Mouse (Mus musculus): Measurements from ENCODE around the gene Mlycd. TPM values are rescaled to one million over a fixed set of nuclear protein-coding genes. Genes with fewer than 3 reads are reported as not detected.

The Mlycd gene
- polyA plus RNA-seq, 1 experiment = 23.1 TPM

GRCm38 (mm10) chr8:119399255-119399654, 4.6 kb downstream of the Mlycd start:
- Histone ChIP-seq H3K79me2 (ENCODE audit: control insufficient read depth, insufficient read depth) (no peaks in the 10 kb centered on the region), H3ac (ENCODE audit: control insufficient read depth, insufficient read length) (no peak overlapping the region), H3K27me3 (ENCODE audit: control insufficient read depth, insufficient read depth, insufficient read length) (no peaks in the 10 kb centered on the region), H3K36me3 (ENCODE audit: control insufficient read depth, insufficient read depth) (no peaks in the 10 kb centered on the region), H3K4me2 (ENCODE audit: low read depth) (peak overlapping the region; percentile 38), H3K4me3 (no peak overlapping the region)
- TF ChIP-seq MYOD1 (IDR thresholded peaks at IDR 0.05; ENCODE audit: control insufficient read depth in 1 of 3, insufficient read length in 2 of 3, low read depth in 2 of 3) (peak in 2 of 3 experiments; percentile 9 to 92), MYOG (IDR thresholded peaks at IDR 0.05; ENCODE audit: control insufficient read depth in 1 of 3, insufficient read depth in 1 of 3, insufficient read length in 2 of 3, low read depth in 2 of 3) (peak; percentile 42 to 85 (median 84)), E2F4 (IDR thresholded peaks at IDR 0.05; ENCODE audit: insufficient read depth) (no peak)

- H3K36me3 ChIP-seq (ENCODE audit: control insufficient read depth, insufficient read depth) = no peaks in the 10 kb centered on the region
- no peak overlapping the region for H3ac ChIP-seq (ENCODE audit: control insufficient read depth, insufficient read length)
- no peak overlapping the region for H3K4me3 ChIP-seq
- H3K27me3 ChIP-seq (ENCODE audit: control insufficient read depth, insufficient read depth, insufficient read length) = no peaks in the 10 kb centered on the region
- peak overlapping the region; percentile 38 for H3K4me2 ChIP-seq (ENCODE audit: low read depth)
- no peaks in the 10 kb centered on the region for H3K79me2 ChIP-seq (ENCODE audit: control insufficient read depth, insufficient read depth)
- TF ChIP-seq MYOG (IDR thresholded peaks at IDR 0.05; ENCODE audit: control insufficient read depth in 1 of 3, insufficient read depth in 1 of 3, insufficient read length in 2 of 3, low read depth in 2 of 3) (peak in 1 of 3 experiments; percentile 62), E2F4 (IDR thresholded peaks at IDR 0.05; ENCODE audit: insufficient read depth) (no peak), MYOD1 (IDR thresholded peaks at IDR 0.05; ENCODE audit: control insufficient read depth in 1 of 3, insufficient read length in 2 of 3, low read depth in 2 of 3) (peak in 1 of 3 experiments; percentile 74), REST (IDR thresholded peaks at IDR 0.05; ENCODE audit: insufficient read depth, insufficient read length) (no peak)
These were observed 5.5 kb downstream of the Mlycd start for GRCm38 (mm10) chr8:119400122-119400671.

GRCm38 (mm10) chr8:119400904-119401303, 6.2 kb downstream of the Mlycd start:
- TF ChIP-seq E2F4 (IDR thresholded peaks at IDR 0.05; ENCODE audit: insufficient read depth) (no peak), POLR2A (IDR thresholded peaks at IDR 0.05; ENCODE audit: insufficient read length, low read depth) (no peak), TCF3 (IDR thresholded peaks at IDR 0.05; ENCODE audit: insufficient read length, low read depth) (no peak), CEBPB (IDR thresholded peaks at IDR 0.05; ENCODE audit: insufficient read depth, poor library complexity, severe bottlenecking) (no peak), SRF (IDR thresholded peaks at IDR 0.05; ENCODE audit: control insufficient read depth, insufficient read length, low read depth) (no peak), MYOD1 (IDR thresholded peaks at IDR 0.05; ENCODE audit: control insufficient read depth in 1 of 3, insufficient read length in 2 of 3, low read depth in 2 of 3) (no peak), USF1 (IDR thresholded peaks at IDR 0.05; ENCODE audit: low read depth) (no peak), REST (IDR thresholded peaks at IDR 0.05; ENCODE audit: insufficient read depth, insufficient read length) (no peak), MYOG (IDR thresholded peaks at IDR 0.05; ENCODE audit: control insufficient read depth in 1 of 3, insufficient read depth in 1 of 3, insufficient read length in 2 of 3, low read depth in 2 of 3) (no peak), POLR2AphosphoS2 (IDR thresholded peaks at IDR 0.05; ENCODE audit: insufficient read length, low read depth) (no peak), TCF12 (IDR thresholded peaks at IDR 0.05; ENCODE audit: insufficient read depth, poor library complexity, severe bottlenecking) (no peak), MAX (IDR thresholded peaks at IDR 0.05; ENCODE audit: low read depth) (no peak)
- Histone ChIP-seq H3K79me2 (ENCODE audit: control insufficient read depth, insufficient read depth) (no peaks in the 10 kb centered on the region), H3K4me3 (no peak overlapping the region), H3K27me3 (ENCODE audit: control insufficient read depth, insufficient read depth, insufficient read length) (no peaks in the 10 kb centered on the region), H3K36me3 (ENCODE audit: control insufficient read depth, insufficient read depth) (no peaks in the 10 kb centered on the region), H3ac (ENCODE audit: control insufficient read depth, insufficient read length) (no peak overlapping the region), H3K4me2 (ENCODE audit: low read depth) (no peak overlapping the region)

- Histone ChIP-seq H3K79me2 (ENCODE audit: control insufficient read depth, insufficient read depth) (no peaks in the 10 kb centered on the region), H3K4me2 (ENCODE audit: low read depth) (no peak overlapping the region), H3K36me3 (ENCODE audit: control insufficient read depth, insufficient read depth) (no peaks in the 10 kb centered on the region), H3K27me3 (ENCODE audit: control insufficient read depth, insufficient read depth, insufficient read length) (no peaks in the 10 kb centered on the region), H3ac (ENCODE audit: control insufficient read depth, insufficient read length) (no peak overlapping the region), H3K4me3 (no peak overlapping the region)
- TF ChIP-seq MAX (IDR thresholded peaks at IDR 0.05; ENCODE audit: low read depth) (no peak), TCF3 (IDR thresholded peaks at IDR 0.05; ENCODE audit: insufficient read length, low read depth) (no peak), E2F4 (IDR thresholded peaks at IDR 0.05; ENCODE audit: insufficient read depth) (no peak), SRF (IDR thresholded peaks at IDR 0.05; ENCODE audit: control insufficient read depth, insufficient read length, low read depth) (no peak), MYOD1 (IDR thresholded peaks at IDR 0.05; ENCODE audit: control insufficient read depth in 1 of 3, insufficient read length in 2 of 3, low read depth in 2 of 3) (no peak), REST (IDR thresholded peaks at IDR 0.05; ENCODE audit: insufficient read depth, insufficient read length) (no peak), TCF12 (IDR thresholded peaks at IDR 0.05; ENCODE audit: insufficient read depth, poor library complexity, severe bottlenecking) (no peak), USF1 (IDR thresholded peaks at IDR 0.05; ENCODE audit: low read depth) (no peak), CEBPB (IDR thresholded peaks at IDR 0.05; ENCODE audit: insufficient read depth, poor library complexity, severe bottlenecking) (no peak), MYOG (IDR thresholded peaks at IDR 0.05; ENCODE audit: control insufficient read depth in 1 of 3, insufficient read depth in 1 of 3, insufficient read length in 2 of 3, low read depth in 2 of 3) (no peak), POLR2AphosphoS2 (IDR thresholded peaks at IDR 0.05; ENCODE audit: insufficient read length, low read depth) (no peak), POLR2A (IDR thresholded peaks at IDR 0.05; ENCODE audit: insufficient read length, low read depth) (no peak)
These were observed 9.2 kb downstream of the Mlycd start for GRCm38 (mm10) chr8:119403912-119404311.

- TF ChIP-seq POLR2AphosphoS2 (IDR thresholded peaks at IDR 0.05; ENCODE audit: insufficient read length, low read depth) (no peak), REST (IDR thresholded peaks at IDR 0.05; ENCODE audit: insufficient read depth, insufficient read length) (no peak), TCF12 (IDR thresholded peaks at IDR 0.05; ENCODE audit: insufficient read depth, poor library complexity, severe bottlenecking) (no peak), POLR2A (IDR thresholded peaks at IDR 0.05; ENCODE audit: insufficient read length, low read depth) (no peak), MYOG (IDR thresholded peaks at IDR 0.05; ENCODE audit: control insufficient read depth in 1 of 3, insufficient read depth in 1 of 3, insufficient read length in 2 of 3, low read depth in 2 of 3) (no peak), USF1 (IDR thresholded peaks at IDR 0.05; ENCODE audit: low read depth) (no peak), E2F4 (IDR thresholded peaks at IDR 0.05; ENCODE audit: insufficient read depth) (no peak), TCF3 (IDR thresholded peaks at IDR 0.05; ENCODE audit: insufficient read length, low read depth) (no peak), MYOD1 (IDR thresholded peaks at IDR 0.05; ENCODE audit: control insufficient read depth in 1 of 3, insufficient read length in 2 of 3, low read depth in 2 of 3) (no peak)
- Histone ChIP-seq H3K4me2 (ENCODE audit: low read depth) (no peak overlapping the region), H3K36me3 (ENCODE audit: control insufficient read depth, insufficient read depth) (no peaks in the 10 kb centered on the region), H3K27me3 (ENCODE audit: control insufficient read depth, insufficient read depth, insufficient read length) (no peaks in the 10 kb centered on the region), H3K79me2 (ENCODE audit: control insufficient read depth, insufficient read depth) (no peaks in the 10 kb centered on the region), H3K4me3 (no peak overlapping the region), H3ac (ENCODE audit: control insufficient read depth, insufficient read length) (no peak overlapping the region)
These were observed 10.0 kb downstream of the Mlycd start for GRCm38 (mm10) chr8:119404648-119405047.

All from myocyte (in vitro differentiated cells).